Mouse (Mus musculus) left cerebral cortex, postnatal 10 days (tissue): Measurements from ENCODE around the gene Inafm2. TPM values are rescaled to one million over a fixed set of nuclear protein-coding genes. Genes with fewer than 3 reads are reported as not detected.

ENCODE experiments used
- DNase-seq, 2 experiments: peaks; one replicate each; pipeline ENCODE4 v3.0.0; 2021 to 2022; ENCODE audit warnings: low spot score in 2 of 2, mixed read lengths in 1 of 2; ENCODE audit errors: extremely low spot score in 1 of 2
- intact Hi-C: fragments of 180-260 bp; cut with DNase I; formaldehyde crosslinking; loops from one replicate; pipeline ENCODE4 v1.15.1; 2025
- total RNA-seq, 2 experiments: library from RNA; stranded (reverse); gene quantifications; 2 replicates each; pipeline ENCODE4 v1.2.3; 2021

Gene Inafm2
- total RNA-seq = 10 to 100 TPM; 26.1 to 28.5 TPM

GRCm38 (mm10) chr2:118745232-118745884 lies at the start of gene Inafm2:
Gene Inafm2 (plus strand): TSS chr2:118745758.
- intact Hi-C loops = loop anchor here (5.0 kb wide), 2 partner anchors 43 to 137 kb away; partner anchors contain the start of gene Ankrd63
- DNase-seq = peak; percentile 90 to 95

GRCm38 (mm10) chr2:118696451-118697308 lies 48.9 kb upstream of the Inafm2 start:
- intact Hi-C loops = loop anchor here (2.0 to 10.0 kb wide), 4 partner anchors 36 to 432 kb away; no protein-coding TSS in a partner anchor
- DNase-seq = peak in 1 of 2 experiments; percentile 54

- intact Hi-C loops = loop anchor here (2.0 to 10.0 kb wide), 4 partner anchors 35 to 433 kb away; no protein-coding TSS in a partner anchor
- DNase-seq = no peak
Observed at GRCm38 (mm10) chr2:118697311-118697877, 48.2 kb upstream of the Inafm2 start.

- intact Hi-C loops = loop anchor here (2.0 to 10.0 kb wide), 4 partner anchors 34 to 433 kb away; no protein-coding TSS in a partner anchor
- no peak for DNase-seq
Observed at GRCm38 (mm10) chr2:118697955-118698354, 47.6 kb upstream of the Inafm2 start.

GRCm38 (mm10) chr2:118700179-118701062 lies 45.1 kb upstream of the Inafm2 start:
- intact Hi-C loops = loop anchor here (5.0 kb wide), 2 partner anchors 47 to 182 kb away; partner anchors contain the start of gene Inafm2
- DNase-seq = peak in 1 of 2 experiments; percentile 88

GRCm38 (mm10) chr2:118701161-118701560 lies 44.4 kb upstream of the Inafm2 start:
- intact Hi-C loops = loop anchor here (5.0 kb wide), 2 partner anchors 46 to 181 kb away; partner anchors contain the start of gene Inafm2
- DNase-seq = no peak

GRCm38 (mm10) chr2:118701971-118702882 lies 43.3 kb upstream of the Inafm2 start:
- intact Hi-C loops = loop anchor here (5.0 kb wide), 2 partner anchors 45 to 180 kb away; partner anchors contain the start of gene Inafm2
- no peak for DNase-seq

- DNase-seq = peak in 1 of 2 experiments; percentile 72
- intact Hi-C loops = loop anchor here (5.0 kb wide), 2 partner anchors 44 to 179 kb away; partner anchors contain the start of gene Inafm2
Observed at GRCm38 (mm10) chr2:118702883-118703761, 42.4 kb upstream of the Inafm2 start.

- no peak for DNase-seq
- intact Hi-C loops = loop anchor here (5.0 kb wide), 2 partner anchors 43 to 178 kb away; partner anchors contain the start of gene Inafm2
Observed at GRCm38 (mm10) chr2:118703913-118704730, 41.4 kb upstream of the Inafm2 start, which contains the start of gene Ankrd63. Gene Ankrd63 (minus strand): TSS chr2:118703963.

GRCm38 (mm10) chr2:118706436-118706835 lies 39.1 kb upstream of the Inafm2 start:
- intact Hi-C loops = no loop called here
- no peak for DNase-seq

GRCm38 (mm10) chr2:118708472-118708871 lies 37.1 kb upstream of the Inafm2 start:
- no peak for DNase-seq
- intact Hi-C loops = no loop called here

GRCm38 (mm10) chr2:118709655-118710221 lies 35.8 kb upstream of the Inafm2 start:
- intact Hi-C loops = no loop called here
- DNase-seq = peak in 1 of 2 experiments; percentile 51

GRCm38 (mm10) chr2:118711038-118711494 lies 34.5 kb upstream of the Inafm2 start:
- DNase-seq = peak in 1 of 2 experiments; percentile 82

GRCm38 (mm10) chr2:118713631-118714030 lies 31.9 kb upstream of the Inafm2 start:
- intact Hi-C loops = no loop called here

More at GRCm38 (mm10) chr2:118711038-118711494, 34.5 kb upstream of the Inafm2 start:
- intact Hi-C loops = no loop called here

GRCm38 (mm10) chr2:118714230-118714629 lies 31.3 kb upstream of the Inafm2 start:
- peak; percentile 76 to 83 for DNase-seq
- intact Hi-C loops = no loop called here

More at GRCm38 (mm10) chr2:118713631-118714030, 31.9 kb upstream of the Inafm2 start:
- DNase-seq = peak in 1 of 2 experiments; percentile 12
